Mouse (Mus musculus): ENCODE results near the gene Rabl2. TPM values are rescaled to one million over a fixed set of nuclear protein-coding genes. Genes with fewer than 3 reads are reported as not detected.

Gene Rabl2
- polyA plus RNA-seq (2012; rRNA removed), result 79.8 and 83.4 TPM in 2 replicates

- peak; percentile 85 to 86 for DNase-seq
- Histone ChIP-seq H3K4me1 (ENCODE audit: control insufficient read depth, insufficient read depth, low read length) (no peaks in the 10 kb centered on the region; the same call in 1 of the 2 replicates), H3K4me3 (replicated peaks; ENCODE audit: insufficient read depth, low read depth, low read length) (peak within 1 kb of the TSS; percentile 96), H3K27ac (ENCODE audit: insufficient read depth, low read length) (peak within 1 kb of the TSS; percentile 36; the same call in 1 of the 2 replicates), H3K27me3 (ENCODE audit: control insufficient read depth, insufficient read depth, low read length) (no peaks in the 10 kb centered on the region)
- TF ChIP-seq POLR2A (IDR thresholded peaks at IDR 0.05; ENCODE audit: borderline replicate concordance, insufficient read depth, low read length) (peak; percentile 76; the same call in 1 of the 2 replicates), CTCF (IDR thresholded peaks at IDR 0.05; ENCODE audit: borderline replicate concordance, insufficient read depth, low read depth, low read length) (no peak)
- WGBS, result under 1% methylated on average over 35 of the region's 35 CpGs
Observed at GRCm38 (mm10) chr15:89591723-89592455, at the start of gene Rabl2. Rabl2 (minus strand) TSS chr15:89591923.

GRCm38 (mm10) chr15:89623626-89623959 is 31.9 kb upstream of the Rabl2 start:
- Histone ChIP-seq H3K27me3 (ENCODE audit: control insufficient read depth, insufficient read depth, low read length) (no peaks in the 10 kb centered on the region), H3K4me3 (replicated peaks; ENCODE audit: insufficient read depth, low read depth, low read length) (no peak overlapping the region), H3K4me1 (ENCODE audit: control insufficient read depth, insufficient read depth, low read length) (no peaks in the 10 kb centered on the region), H3K27ac (ENCODE audit: insufficient read depth, low read length) (no peak overlapping the region)
- 3% methylated on average over 6 of the region's 6 CpGs for WGBS
- no peak for TF ChIP-seq POLR2A (IDR thresholded peaks at IDR 0.05; ENCODE audit: borderline replicate concordance, insufficient read depth, low read length)
- TF ChIP-seq CTCF (IDR thresholded peaks at IDR 0.05; ENCODE audit: borderline replicate concordance, insufficient read depth, low read depth, low read length), result peak; percentile 92
- DNase-seq, result peak; percentile 52 to 66

- TF ChIP-seq POLR2A (IDR thresholded peaks at IDR 0.05; ENCODE audit: borderline replicate concordance, insufficient read depth, low read length) (no peak), CTCF (IDR thresholded peaks at IDR 0.05; ENCODE audit: borderline replicate concordance, insufficient read depth, low read depth, low read length) (no peak)
- no peaks in the 10 kb centered on the region for H3K27me3 ChIP-seq (ENCODE audit: control insufficient read depth, insufficient read depth, low read length)
- H3K4me1 ChIP-seq (ENCODE audit: control insufficient read depth, insufficient read depth, low read length), result no peaks in the 10 kb centered on the region
- DNase-seq, result no peak
- WGBS, result 52% methylated on average over 5 of the region's 5 CpGs
- H3K4me3 ChIP-seq (replicated peaks; ENCODE audit: insufficient read depth, low read depth, low read length), result no peak overlapping the region
- no peak overlapping the region for H3K27ac ChIP-seq (ENCODE audit: insufficient read depth, low read length)
Observed at GRCm38 (mm10) chr15:89622959-89623625, 31.4 kb upstream of the Rabl2 start.

- H3K4me1 ChIP-seq (ENCODE audit: control insufficient read depth, insufficient read depth, low read length), result no peaks in the 10 kb centered on the region
- DNase-seq, result peak; percentile 10 to 26
- WGBS, result 75% methylated on average over 12 of the region's 12 CpGs
- no peak overlapping the region for H3K27ac ChIP-seq (ENCODE audit: insufficient read depth, low read length)
- no peaks in the 10 kb centered on the region for H3K27me3 ChIP-seq (ENCODE audit: control insufficient read depth, insufficient read depth, low read length)
- H3K4me3 ChIP-seq (replicated peaks; ENCODE audit: insufficient read depth, low read depth, low read length), result no peak overlapping the region
- peak; percentile 64 for TF ChIP-seq CTCF (IDR thresholded peaks at IDR 0.05; ENCODE audit: borderline replicate concordance, insufficient read depth, low read depth, low read length)
- TF ChIP-seq POLR2A (IDR thresholded peaks at IDR 0.05; ENCODE audit: borderline replicate concordance, insufficient read depth, low read length), result no peak
Observed at GRCm38 (mm10) chr15:89622312-89622958, 30.7 kb upstream of the Rabl2 start.

- no peak for DNase-seq
- WGBS, result 87% methylated on average over 9 of the region's 9 CpGs
- H3K27me3 ChIP-seq (ENCODE audit: control insufficient read depth, insufficient read depth, low read length), result no peaks in the 10 kb centered on the region
- TF ChIP-seq CTCF (IDR thresholded peaks at IDR 0.05; ENCODE audit: borderline replicate concordance, insufficient read depth, low read depth, low read length), result no peak
- TF ChIP-seq POLR2A (IDR thresholded peaks at IDR 0.05; ENCODE audit: borderline replicate concordance, insufficient read depth, low read length), result no peak
- no peaks in the 10 kb centered on the region; the same call in 1 of the 2 replicates for H3K4me1 ChIP-seq (ENCODE audit: control insufficient read depth, insufficient read depth, low read length)
- no peak overlapping the region for H3K4me3 ChIP-seq (replicated peaks; ENCODE audit: insufficient read depth, low read depth, low read length)
- H3K27ac ChIP-seq (ENCODE audit: insufficient read depth, low read length), result no peak overlapping the region
Observed at GRCm38 (mm10) chr15:89607888-89608287, 16.2 kb upstream of the Rabl2 start.

GRCm38 (mm10) chr15:89607480-89607879 is 15.8 kb upstream of the Rabl2 start:
- TF ChIP-seq POLR2A (IDR thresholded peaks at IDR 0.05; ENCODE audit: borderline replicate concordance, insufficient read depth, low read length) (no peak), CTCF (IDR thresholded peaks at IDR 0.05; ENCODE audit: borderline replicate concordance, insufficient read depth, low read depth, low read length) (no peak)
- Histone ChIP-seq H3K27me3 (ENCODE audit: control insufficient read depth, insufficient read depth, low read length) (no peaks in the 10 kb centered on the region), H3K27ac (ENCODE audit: insufficient read depth, low read length) (no peak overlapping the region), H3K4me1 (ENCODE audit: control insufficient read depth, insufficient read depth, low read length) (no peaks in the 10 kb centered on the region; the same call in 1 of the 2 replicates), H3K4me3 (replicated peaks; ENCODE audit: insufficient read depth, low read depth, low read length) (no peak overlapping the region)
- 93% methylated on average over 8 of the region's 8 CpGs for WGBS
- no peak for DNase-seq

- 28% methylated on average over 12 of the region's 12 CpGs for WGBS
- Histone ChIP-seq H3K27ac (ENCODE audit: insufficient read depth, low read length) (no peak overlapping the region), H3K4me1 (ENCODE audit: control insufficient read depth, insufficient read depth, low read length) (no peaks in the 10 kb centered on the region; the same call in 1 of the 2 replicates), H3K27me3 (ENCODE audit: control insufficient read depth, insufficient read depth, low read length) (no peaks in the 10 kb centered on the region), H3K4me3 (replicated peaks; ENCODE audit: insufficient read depth, low read depth, low read length) (no peak overlapping the region)
- no peak for DNase-seq
- no peak for TF ChIP-seq POLR2A (IDR thresholded peaks at IDR 0.05; ENCODE audit: borderline replicate concordance, insufficient read depth, low read length)
- TF ChIP-seq CTCF (IDR thresholded peaks at IDR 0.05; ENCODE audit: borderline replicate concordance, insufficient read depth, low read depth, low read length), result peak; percentile 4; the same call in 1 of the 2 replicates
Observed at GRCm38 (mm10) chr15:89605822-89606570, 14.3 kb upstream of the Rabl2 start.

Data from cerebellum, adult 2 months (tissue).